Comparison of ENCODE assay signal across 26 mouse cellular contexts in genomic region chr5:73691723-73692520, GRCm38 (mm10). TPM values are rescaled to one million over a fixed set of nuclear protein-coding genes. Genes with fewer than 3 reads are reported as not detected.
A peak's percentile ranks its signal among the peaks of the same experiment; 100 is the strongest.
DNase-seq lines count a peak whose midpoint lies in the region; TF ChIP-seq lines count a peak whose summit lies in the region.
"Had no signal": no experiment of that assay in that cellular context is flagged by ENCODE, and none has a peak within 500 bp of the region (broad histone marks: within the 10 kb centered on the region; RNA-seq: fewer than 3 reads in every experiment).

No protein-coding gene starts in this region.

- H3K79me2 ChIP-seq in CH12.LX (replicated peaks; ENCODE audit: control insufficient read depth, extremely low read depth, insufficient read depth, poor library complexity, severe bottlenecking) = no peaks in the 10 kb centered on the region

- TF ChIP-seq POLR2A in CH12.LX (IDR thresholded peaks at IDR 0.05; ENCODE audit: low read depth, low read length) = no peak

- no peak for TF ChIP-seq EP300 in CH12.LX (IDR thresholded peaks at IDR 0.05; ENCODE audit: low read length)

- H3K4me1 ChIP-seq in CH12.LX (ENCODE audit: control insufficient read depth in 1 of 2, insufficient read depth in 2 of 2) = no peaks in the 10 kb centered on the region; a peak in 1 of 4 replicates
- H3K4me1 ChIP-seq in limb, embryonic 10.5 days = peaks cover 49% of the 10 kb centered on the region
- H3K4me1 ChIP-seq: midbrain, embryonic 13.5 days; neural tube, embryonic 12.5 days had no signal

- WGBS in limb, embryonic 10.5 days = 45% methylated on average over 15 of the region's 15 CpGs

- no peak overlapping the region for H3K27ac ChIP-seq in CH12.LX (ENCODE audit: insufficient read depth, low read depth)
- H3K27ac ChIP-seq in limb, embryonic 10.5 days = peak overlapping the region; percentile 71
- H3K27ac ChIP-seq: forebrain, embryonic 12.5 days; gastrocnemius, adult 2 months; hindbrain, embryonic 10.5 days; hindbrain, postnatal 0 days; limb, embryonic 13.5 days; liver, embryonic 14.5 days; midbrain, embryonic 13.5 days; neural tube, embryonic 12.5 days; stomach, embryonic 15.5 days had no signal

- dilution Hi-C loops in CH12.LX (cut with MboI; ENCODE audit: extremely low pct_ligation_motif_present, extremely low pct_unique_long_range_greater_than_20kb, low sequenced_read_pairs) = no loop called here

- H3K9me3 ChIP-seq in CH12.LX (replicated peaks; ENCODE audit: low read length) = no peaks in the 10 kb centered on the region
- no peaks in the 10 kb centered on the region for H3K9me3 ChIP-seq in limb, embryonic 10.5 days (replicated peaks)
- H3K9me3 ChIP-seq: forebrain, embryonic 12.5 days; G1E; hindbrain, embryonic 10.5 days; limb, embryonic 13.5 days; midbrain, embryonic 13.5 days; neural tube, embryonic 12.5 days; stomach, embryonic 15.5 days had no signal

- no peak overlapping the region for H3K4me3 ChIP-seq in CH12.LX (replicated peaks in 1 of 3; ENCODE audit: low read depth in 2 of 3, low read length in 2 of 3, poor library complexity in 1 of 3)
- no peak overlapping the region for H3K4me3 ChIP-seq in limb, embryonic 10.5 days
- H3K4me3 ChIP-seq: forebrain, embryonic 12.5 days; gastrocnemius, adult 2 months; hindbrain, embryonic 10.5 days; limb, embryonic 13.5 days; midbrain, embryonic 13.5 days; neural tube, embryonic 12.5 days; stomach, embryonic 15.5 days had no signal

- peak overlapping the region; percentile 34 for H3K4me2 ChIP-seq in CH12.LX (ENCODE audit: insufficient read depth, low read depth, poor library complexity, severe bottlenecking)
- H3K4me2 ChIP-seq: forebrain, embryonic 12.5 days; heart, embryonic 11.5 days; limb, embryonic 13.5 days; lung, embryonic 14.5 days; midbrain, embryonic 13.5 days; neural tube, embryonic 12.5 days; stomach, embryonic 15.5 days had no signal

- H3K9ac ChIP-seq in CH12.LX (ENCODE audit: insufficient read depth, low read depth) = no peak overlapping the region
- H3K9ac ChIP-seq: forebrain, embryonic 12.5 days; limb, embryonic 13.5 days; liver, embryonic 14.5 days; lung, embryonic 14.5 days; midbrain, embryonic 13.5 days; neural tube, embryonic 12.5 days; stomach, embryonic 15.5 days had no signal

- in situ Hi-C loops in CH12.LX (cut with MboI; ENCODE audit: low pct_ligation_motif_present, low pct_unique_long_range_greater_than_20kb, low sequenced_read_pairs) = no loop called here

- TF ChIP-seq CTCF in CH12.LX (conservative IDR thresholded peaks at IDR 0.05 in 1 of 2, IDR thresholded peaks at IDR 0.05 in 1 of 2; ENCODE audit: low read depth in 2 of 2, low read length in 2 of 2) = no peak; a peak in 1 of 4 replicates

- TF ChIP-seq RAD21 in CH12.LX (IDR thresholded peaks at IDR 0.05; ENCODE audit: low read depth, low read length) = peak; percentile 14

- no peaks in the 10 kb centered on the region for H3K36me3 ChIP-seq in CH12.LX (replicated peaks in 1 of 2; ENCODE audit: control insufficient read depth in 1 of 2, insufficient read depth in 1 of 2, low read length in 1 of 2)
- no peaks in the 10 kb centered on the region for H3K36me3 ChIP-seq in limb, embryonic 10.5 days
- H3K36me3 ChIP-seq: forebrain, embryonic 12.5 days; G1E; hindbrain, embryonic 10.5 days; limb, embryonic 13.5 days; midbrain, embryonic 13.5 days; neural tube, embryonic 12.5 days; stomach, embryonic 15.5 days had no signal

- no peaks in the 10 kb centered on the region for H3K27me3 ChIP-seq in CH12.LX (replicated peaks)
- no peaks in the 10 kb centered on the region for H3K27me3 ChIP-seq in limb, embryonic 10.5 days (ENCODE audit: low read depth, poor library complexity, severe bottlenecking)
- H3K27me3 ChIP-seq: forebrain, embryonic 12.5 days; limb, embryonic 13.5 days; midbrain, embryonic 13.5 days; neural tube, embryonic 12.5 days; stomach, embryonic 15.5 days had no signal

- peak; percentile 50 for DNase-seq in 3T3-L1 (ENCODE audit: low read depth, low spot score)
- no peak for DNase-seq in CH12.LX (ENCODE audit: extremely low read depth)
- peak; percentile 96 for DNase-seq in R1 (ENCODE audit: low read depth, low spot score)
- no peak for DNase-seq in limb, embryonic 10.5 days (ENCODE audit: low spot score)
- DNase-seq in neural tube, embryonic 10.5 days (ENCODE audit: extremely low spot score, low spot score) = no peak
- DNase-seq in urinary bladder, postnatal 14 days (ENCODE audit: low spot score) = no peak
- no peak for DNase-seq in kidney, postnatal 14 days
- DNase-seq: cerebellum, adult 2 months; cerebellum, postnatal 25 days; gastrocnemius, adult 2 months; kidney, postnatal 36 days; lung, embryonic 14.5 days; right cerebral cortex, adult 18-20 months had no signal

TF ChIP-seq in CH12.LX, 34 proteins besides CTCF, POLR2A, EP300 and RAD21:
- TF ChIP-seq SMC3 (IDR thresholded peaks at IDR 0.05; ENCODE audit: low read depth, low read length) = no peak
- no peak for TF ChIP-seq ETS1 (conservative IDR thresholded peaks at IDR 0.05; ENCODE audit: low read depth, low read length)
- TF ChIP-seq ZKSCAN1 (IDR thresholded peaks at IDR 0.05; ENCODE audit: borderline replicate concordance, low read depth, low read length) = no peak
- no peak for TF ChIP-seq MEF2A (IDR thresholded peaks at IDR 0.05; ENCODE audit: borderline replicate concordance, low read depth, low read length)
- TF ChIP-seq MAZ (IDR thresholded peaks at IDR 0.05; ENCODE audit: low read depth, low read length) = no peak
- TF ChIP-seq ZMIZ1 (IDR thresholded peaks at IDR 0.05; ENCODE audit: low read depth, low read length) = no peak

RNA-seq across cellular contexts. Expression of gene Spata18, which starts 40.7 kb away (rescaled TPM):
- total RNA-seq in CH12.LX (2012; rRNA removed) (not detected in 2 replicates), CH12.LX (2014; rRNA removed) (not detected in 2 replicates)
- not detected in 2 replicates for polyA plus RNA-seq in CH12.LX (2012; ENCODE audit: insufficient read length, low read depth)
- polyA plus RNA-seq in limb, embryonic 10.5 days (2016; fragmentation: Nextera tagmentation; extraction: Ambion mirVana) = 1.5 and 2.1 TPM in 2 replicates
- total RNA-seq: G1E; gastrocnemius, adult 2 months; megakaryocyte, adult 5-6 weeks had no signal
- polyA plus RNA-seq: G1E; heart, embryonic 11.5 days; liver, embryonic 14.5 days; neural tube, embryonic 12.5 days had no signal

RNA-seq across cellular contexts. Expression of gene Sgcb, which starts 44.3 kb away (rescaled TPM):
- 2.6 TPM in 2 replicates for total RNA-seq in CH12.LX (2012; rRNA removed)
- total RNA-seq in CH12.LX (2014; rRNA removed) = 4.6 and 4.7 TPM in 2 replicates
- polyA plus RNA-seq in CH12.LX (2012; ENCODE audit: insufficient read length, low read depth) = 8.5 and 10.4 TPM in 2 replicates
- polyA plus RNA-seq in limb, embryonic 10.5 days (2016; fragmentation: Nextera tagmentation; extraction: Ambion mirVana) = 22.3 and 26.5 TPM in 2 replicates

RNA-seq across cellular contexts. Expression of gene Lrrc66, which starts 59.6 kb away (rescaled TPM):
- total RNA-seq in CH12.LX (2012; rRNA removed) (0.04 TPM in 1 of 2 replicates, not detected in the other), CH12.LX (2014; rRNA removed) (not detected in 2 replicates)
- polyA plus RNA-seq in CH12.LX (2012; ENCODE audit: insufficient read length, low read depth) = not detected in 2 replicates
- 0.04 TPM in 1 of 2 replicates, not detected in the other for polyA plus RNA-seq in limb, embryonic 10.5 days (2016; fragmentation: Nextera tagmentation; extraction: Ambion mirVana)
- total RNA-seq: gastrocnemius, adult 2 months; hindbrain, postnatal 0 days had no signal
- polyA plus RNA-seq: cerebellum, adult 2 months; forebrain, embryonic 12.5 days; gonadal fat pad, adult 2 months; heart, embryonic 11.5 days; hindbrain, embryonic 10.5 days; hindbrain, postnatal 0 days; kidney, embryonic 14.5 days; limb, embryonic 13.5 days; lung, embryonic 14.5 days; midbrain, embryonic 13.5 days; neural tube, embryonic 12.5 days had no signal

Comparison
In these comparisons a context has a peak if more than half of its experiments do, and no peak if none do; other contexts are left out.
1. DNase-seq: peak in 3T3-L1 (single experiment) and R1 (single experiment); none in CH12.LX (single experiment), limb, embryonic 10.5 days (single experiment), neural tube, embryonic 10.5 days (single experiment), urinary bladder, postnatal 14 days (single experiment) and kidney, postnatal 14 days (single experiment).